In genomic region chr11:94866176-94866967, GRCm38 (mm10) we compare ENCODE assay signal across 8 mouse cellular contexts.
DNase-seq lines count a peak whose midpoint lies in the region; ATAC-seq lines count a peak whose summit lies in the region.

No protein-coding gene starts in this region.

- H3K9ac ChIP-seq in neural tube, embryonic 12.5 days = no peak overlapping the region

- no peaks in the 10 kb centered on the region for H3K36me3 ChIP-seq in neural tube, embryonic 12.5 days

- H3K27ac ChIP-seq in neural tube, embryonic 12.5 days = no peak overlapping the region

- DNase-seq in 3T3-L1 (ENCODE audit: low read depth, low spot score) = peak; percentile 84
- DNase-seq in adipocyte (ENCODE audit: low spot score) = peak; percentile 82
- DNase-seq in embryo, embryonic 10 days (ENCODE audit: low spot score) = peak; percentile 92
- peak; percentile 79 for DNase-seq in gastrocnemius, postnatal 14 days
- DNase-seq in kidney, adult 11 months = peak; percentile 36
- peak; percentile 82 for DNase-seq in left cerebral cortex, postnatal 4 days
- DNase-seq in testis, postnatal 14 days (ENCODE audit: low spot score) = peak; percentile 64

- H3K4me2 ChIP-seq in neural tube, embryonic 12.5 days (replicated peaks) = no peak overlapping the region

- 17% methylated on average over 9 of the region's 9 CpGs for WGBS in neural tube, embryonic 12.5 days

- intact Hi-C loops in gastrocnemius, postnatal 14 days (cut with DNase I; ENCODE audit: low total_unique reads) = loop anchor here (2.0 kb wide), 1 partner anchor 70 kb away; the partner anchor contains the start of gene Col1a1
- intact Hi-C loops in left cerebral cortex, postnatal 4 days (cut with DNase I) = loop anchor here (2.0 kb wide), 1 partner anchor 70 kb away; the partner anchor contains the start of gene Col1a1

- H3K4me3 ChIP-seq in neural tube, embryonic 12.5 days = no peak overlapping the region

- H3K27me3 ChIP-seq in neural tube, embryonic 12.5 days (replicated peaks) = no peaks in the 10 kb centered on the region

- no peaks in the 10 kb centered on the region for H3K4me1 ChIP-seq in neural tube, embryonic 12.5 days

- no peaks in the 10 kb centered on the region; the same call in 1 of the 2 replicates for H3K9me3 ChIP-seq in neural tube, embryonic 12.5 days

- ATAC-seq in neural tube, embryonic 12.5 days (ENCODE audit: low FRiP score, low read depth) = peak; percentile 44; the same call in 1 of the 2 replicates

Comparison
In these comparisons a context has a peak if more than half of its experiments do, and no peak if none do; other contexts are left out.
1. DNase-seq: peak in every context shown above with its lines; median percentile 92 in embryo, embryonic 10 days; 84 in 3T3-L1; 82 in adipocyte; 82 in left cerebral cortex, postnatal 4 days; 79 in gastrocnemius, postnatal 14 days; 64 in testis, postnatal 14 days; 36 in kidney, adult 11 months.